Mouse (Mus musculus): Measurements from ENCODE around the gene Pitpnm2. TPM values are rescaled to one million over a fixed set of nuclear protein-coding genes. Genes with fewer than 3 reads are reported as not detected.

The Pitpnm2 gene
- polyA plus RNA-seq, 1 experiment from 2014 or later, result 11.8 TPM

- no peaks in the 10 kb centered on the region for H3K27me3 ChIP-seq (replicated peaks)
- H3K4me1 ChIP-seq, result no peaks in the 10 kb centered on the region
- no peak overlapping the region for H3K27ac ChIP-seq
- H3K4me3 ChIP-seq, result no peak overlapping the region
- ATAC-seq (replicated peaks), result no peak
- no peak overlapping the region for H3K9ac ChIP-seq
- no peak overlapping the region for H3K4me2 ChIP-seq
- WGBS, result 76% methylated on average over 4 of the region's 4 CpGs
- H3K36me3 ChIP-seq (replicated peaks), result peaks cover 15% of the 10 kb centered on the region; the same call in 1 of the 2 replicates
- no peaks in the 10 kb centered on the region for H3K9me3 ChIP-seq
Measured at GRCm38 (mm10) chr5:124263246-124263645, 13.7 kb upstream of the Pitpnm2 start.

- H3K4me2 ChIP-seq, result no peak overlapping the region
- H3K27ac ChIP-seq, result no peak overlapping the region
- ATAC-seq (replicated peaks), result no peak
- H3K36me3 ChIP-seq (replicated peaks), result peaks cover 24% of the 10 kb centered on the region
- H3K27me3 ChIP-seq (replicated peaks), result no peaks in the 10 kb centered on the region
- no peak overlapping the region for H3K9ac ChIP-seq
- H3K9me3 ChIP-seq, result no peaks in the 10 kb centered on the region
- WGBS, result 92% methylated on average over 4 of the region's 4 CpGs
- H3K4me3 ChIP-seq, result no peak overlapping the region
- no peaks in the 10 kb centered on the region for H3K4me1 ChIP-seq
Measured at GRCm38 (mm10) chr5:124262090-124262489, 12.5 kb upstream of the Pitpnm2 start.

GRCm38 (mm10) chr5:124259133-124259532 is 9.6 kb upstream of the Pitpnm2 start:
- Histone ChIP-seq H3K9me3 (no peaks in the 10 kb centered on the region), H3K4me2 (no peak overlapping the region), H3K27ac (no peak overlapping the region), H3K36me3 (replicated peaks) (peaks cover 24% of the 10 kb centered on the region), H3K9ac (no peak overlapping the region), H3K27me3 (replicated peaks) (no peaks in the 10 kb centered on the region), H3K4me3 (no peak overlapping the region), H3K4me1 (no peaks in the 10 kb centered on the region)
- no peak for ATAC-seq (replicated peaks)
- WGBS, result 65% methylated on average over 2 of the region's 2 CpGs

- no peak for ATAC-seq (replicated peaks)
- no peaks in the 10 kb centered on the region for H3K4me1 ChIP-seq
- no peak overlapping the region for H3K4me2 ChIP-seq
- no peaks in the 10 kb centered on the region for H3K27me3 ChIP-seq (replicated peaks)
- peaks cover 31% of the 10 kb centered on the region for H3K36me3 ChIP-seq (replicated peaks)
- no peaks in the 10 kb centered on the region for H3K9me3 ChIP-seq
- H3K4me3 ChIP-seq, result no peak overlapping the region
- H3K9ac ChIP-seq, result no peak overlapping the region
- 97% methylated on average over 1 of the region's 1 CpGs for WGBS
- H3K27ac ChIP-seq, result no peak overlapping the region
Measured at GRCm38 (mm10) chr5:124258026-124258425, 8.5 kb upstream of the Pitpnm2 start.

- ATAC-seq (replicated peaks), result no peak
- Histone ChIP-seq H3K9ac (no peak overlapping the region), H3K4me3 (no peak overlapping the region), H3K36me3 (replicated peaks) (peaks cover 26% of the 10 kb centered on the region), H3K4me2 (no peak overlapping the region), H3K27ac (no peak overlapping the region), H3K4me1 (peaks cover 8% of the 10 kb centered on the region), H3K9me3 (no peaks in the 10 kb centered on the region), H3K27me3 (replicated peaks) (no peaks in the 10 kb centered on the region)
- 96% methylated on average over 7 of the region's 7 CpGs for WGBS
Measured at GRCm38 (mm10) chr5:124255141-124255540, 5.6 kb upstream of the Pitpnm2 start.

- no peak overlapping the region for H3K4me2 ChIP-seq
- no peak overlapping the region for H3K4me3 ChIP-seq
- H3K9ac ChIP-seq, result no peak overlapping the region
- H3K27me3 ChIP-seq (replicated peaks), result no peaks in the 10 kb centered on the region
- H3K27ac ChIP-seq, result no peak overlapping the region
- peaks cover 14% of the 10 kb centered on the region for H3K4me1 ChIP-seq
- ATAC-seq (replicated peaks), result no peak
- WGBS, result 83% methylated on average over 8 of the region's 8 CpGs
- no peaks in the 10 kb centered on the region for H3K9me3 ChIP-seq
- H3K36me3 ChIP-seq (replicated peaks), result peaks cover 23% of the 10 kb centered on the region
Measured at GRCm38 (mm10) chr5:124253555-124253954, 4.0 kb upstream of the Pitpnm2 start.

GRCm38 (mm10) chr5:124252580-124253320 is 3.2 kb upstream of the Pitpnm2 start:
- Histone ChIP-seq H3K4me1 (peaks cover 22% of the 10 kb centered on the region), H3K27me3 (replicated peaks) (no peaks in the 10 kb centered on the region), H3K9me3 (no peaks in the 10 kb centered on the region), H3K27ac (no peak overlapping the region), H3K4me2 (no peak overlapping the region), H3K9ac (no peak overlapping the region), H3K36me3 (replicated peaks) (peaks cover 16% of the 10 kb centered on the region), H3K4me3 (no peak overlapping the region)
- ATAC-seq (replicated peaks), result no peak
- WGBS, result 91% methylated on average over 13 of the region's 13 CpGs

- no peak overlapping the region for H3K4me2 ChIP-seq
- WGBS, result 81% methylated on average over 5 of the region's 5 CpGs
Measured at GRCm38 (mm10) chr5:124251070-124251469, 1.5 kb upstream of the Pitpnm2 start.

GRCm38 (mm10) chr5:124248845-124249613 is 531 bp downstream of the Pitpnm2 start:
- Histone ChIP-seq H3K4me1 (peaks cover 29% of the 10 kb centered on the region), H3K27me3 (replicated peaks) (no peaks in the 10 kb centered on the region), H3K36me3 (replicated peaks) (peaks cover 6% of the 10 kb centered on the region; the same call in 1 of the 2 replicates), H3K27ac (peak overlapping the region; percentile 79), H3K9me3 (no peaks in the 10 kb centered on the region), H3K4me2 (peak overlapping the region; percentile 83), H3K9ac (peak overlapping the region; percentile 56), H3K4me3 (peak overlapping the region; percentile 64)
- WGBS, result 2% methylated on average over 67 of the region's 77 CpGs
- peak; percentile 76 for ATAC-seq (replicated peaks)

More at GRCm38 (mm10) chr5:124251070-124251469, 1.5 kb upstream of the Pitpnm2 start:
- Histone ChIP-seq H3K36me3 (replicated peaks) (peaks cover 9% of the 10 kb centered on the region; the same call in 1 of the 2 replicates), H3K27me3 (replicated peaks) (no peaks in the 10 kb centered on the region), H3K4me1 (peaks cover 29% of the 10 kb centered on the region), H3K9me3 (no peaks in the 10 kb centered on the region), H3K27ac (no peak overlapping the region), H3K4me3 (no peak overlapping the region), H3K9ac (no peak overlapping the region)
- ATAC-seq (replicated peaks), result no peak

GRCm38 (mm10) chr5:124247986-124248626 is 1.5 kb downstream of the Pitpnm2 start:
- H3K4me1 ChIP-seq, result peaks cover 29% of the 10 kb centered on the region
- H3K4me3 ChIP-seq, result peak overlapping the region; percentile 64
- H3K9me3 ChIP-seq, result no peaks in the 10 kb centered on the region
- H3K9ac ChIP-seq, result peak overlapping the region; percentile 56; the same call in 1 of the 2 replicates
- no peak for ATAC-seq (replicated peaks)
- peak overlapping the region; percentile 83 for H3K4me2 ChIP-seq
- no peaks in the 10 kb centered on the region for H3K27me3 ChIP-seq (replicated peaks)
- WGBS, result 18% methylated on average over 9 of the region's 9 CpGs
- no peaks in the 10 kb centered on the region for H3K36me3 ChIP-seq (replicated peaks)
- H3K27ac ChIP-seq, result 0 out of 2 replicates have a peak overlapping the region, but pooled peaks have one; percentile 79

- 22% methylated on average over 7 of the region's 7 CpGs for WGBS
- Histone ChIP-seq H3K36me3 (replicated peaks) (no peaks in the 10 kb centered on the region), H3K27me3 (replicated peaks) (no peaks in the 10 kb centered on the region), H3K9me3 (no peaks in the 10 kb centered on the region), H3K9ac (no peak overlapping the region), H3K4me3 (no peak overlapping the region), H3K4me2 (peak overlapping the region; percentile 83), H3K27ac (no peak overlapping the region), H3K4me1 (peaks cover 31% of the 10 kb centered on the region)
- no peak for ATAC-seq (replicated peaks)
Measured at GRCm38 (mm10) chr5:124247296-124247695, 2.3 kb downstream of the Pitpnm2 start.

- no peaks in the 10 kb centered on the region for H3K9me3 ChIP-seq
- H3K36me3 ChIP-seq (replicated peaks), result no peaks in the 10 kb centered on the region
- ATAC-seq (replicated peaks), result no peak
- no peak overlapping the region for H3K4me3 ChIP-seq
- H3K27ac ChIP-seq, result no peak overlapping the region
- no peak overlapping the region for H3K4me2 ChIP-seq
- no peak overlapping the region for H3K9ac ChIP-seq
- peaks cover 42% of the 10 kb centered on the region for H3K4me1 ChIP-seq
- no peaks in the 10 kb centered on the region for H3K27me3 ChIP-seq (replicated peaks)
- WGBS, result 95% methylated on average over 7 of the region's 7 CpGs
Measured at GRCm38 (mm10) chr5:124244885-124245284, 4.7 kb downstream of the Pitpnm2 start.
